Mouse (Mus musculus) kidney, postnatal 14 days (tissue): Measurements from ENCODE around the gene Slc22a30.
A peak's percentile ranks its signal among the peaks of the same experiment; 100 is the strongest.
"Not testable (repeated sequence)": the region's sequence is repeated elsewhere in the genome, so short reads cannot be mapped to it uniquely, and the experiment has no call there.

Experiments used
- DNase-seq: peaks from one replicate; pipeline ENCODE4 v3.0.0; 2022; ENCODE audit warnings: mixed read lengths

Gene Slc22a30

DNA sequence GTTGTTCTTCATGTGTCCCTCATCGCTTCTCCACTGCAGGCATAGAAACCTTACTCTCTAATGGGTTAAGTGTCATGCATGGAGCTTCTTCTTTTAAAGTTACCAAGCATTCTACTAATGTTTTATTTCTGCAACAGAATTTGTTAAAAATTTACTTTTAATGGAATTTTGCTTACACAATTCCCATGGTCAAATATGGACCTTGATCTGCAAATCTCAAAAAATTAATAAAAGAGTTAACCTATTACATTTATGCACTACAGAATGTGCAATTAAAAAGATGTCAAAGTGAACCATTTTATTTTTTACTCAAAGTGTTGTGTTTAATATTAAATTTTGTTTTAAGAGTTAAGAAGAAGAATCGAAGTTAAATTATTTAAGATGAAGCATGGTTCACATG, at the start of gene Slc22a30:
TSS of gene Slc22a30 (minus strand) at position 101 of the 400 bp plus-strand sequence.
- not testable (repeated sequence) for DNase-seq

DNA sequence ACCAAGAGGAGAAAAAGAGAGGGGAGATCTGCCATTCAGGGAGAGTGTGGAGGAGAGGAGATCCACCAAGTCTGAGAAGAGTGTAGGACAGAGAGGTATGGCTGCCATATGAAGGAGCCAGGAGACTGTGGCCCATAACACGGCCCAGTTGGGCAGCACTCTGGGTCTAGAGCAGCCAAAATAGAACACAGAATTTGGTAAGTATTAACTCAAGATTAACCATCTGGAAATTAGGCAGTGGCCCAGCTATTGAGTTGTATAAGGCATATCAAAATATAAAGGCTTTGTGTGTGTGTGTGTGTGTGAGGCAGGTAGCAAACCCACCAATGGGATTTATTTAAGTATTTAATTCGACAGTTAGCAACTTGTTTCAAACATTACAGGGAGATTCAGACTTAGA, 43.4 kb upstream of the Slc22a30 start:
- no peak for DNase-seq

DNA sequence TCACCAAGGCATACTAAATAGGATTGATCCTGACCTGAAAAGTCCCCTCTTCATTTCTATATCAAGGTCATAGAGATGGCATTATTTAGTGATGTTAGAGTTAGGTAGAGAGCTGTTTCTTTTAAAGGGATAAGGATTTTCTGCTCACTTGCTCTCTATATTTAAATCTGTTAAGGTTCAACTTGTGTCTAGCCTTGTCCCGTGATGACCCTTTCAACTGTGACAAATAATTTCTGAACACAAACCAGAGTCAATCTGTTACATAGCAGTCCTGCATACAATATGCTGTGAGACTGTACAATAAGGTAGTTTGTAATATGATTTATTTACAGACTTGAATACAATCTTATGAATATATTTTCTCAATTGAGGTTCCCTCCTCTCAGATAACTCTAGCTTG, 42.6 kb upstream of the Slc22a30 start:
- DNase-seq, result peak; percentile 5

DNA sequence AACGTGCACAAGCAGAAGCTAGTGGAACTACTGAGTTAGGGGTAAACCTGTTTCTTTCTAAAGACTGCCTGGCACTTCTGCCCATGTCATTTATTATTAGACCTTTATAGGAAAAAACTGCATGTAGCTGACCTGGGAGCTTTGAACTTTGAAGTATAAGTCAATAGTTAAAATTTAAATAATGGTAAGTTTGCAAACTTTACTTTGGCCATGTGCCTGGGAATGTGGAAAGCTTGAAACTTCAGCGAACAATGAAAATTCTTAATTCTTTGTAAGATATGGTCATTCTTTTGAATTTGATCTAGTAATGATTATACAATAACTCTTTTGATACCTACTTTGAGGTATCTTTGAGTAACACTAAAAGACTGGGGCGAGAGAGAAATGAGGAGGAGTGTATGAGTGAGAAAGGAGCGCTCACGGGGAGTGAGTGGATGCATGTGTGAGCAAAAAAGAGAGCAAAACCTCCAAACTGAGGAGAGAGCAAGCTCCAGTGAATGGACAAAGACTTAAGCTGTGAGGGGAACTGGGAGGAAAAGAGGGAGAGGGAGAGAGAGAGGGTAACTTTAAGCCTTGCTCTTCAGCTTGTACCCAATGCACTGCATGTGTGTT, 26.2 kb upstream of the Slc22a30 start:
- no peak for DNase-seq

DNA sequence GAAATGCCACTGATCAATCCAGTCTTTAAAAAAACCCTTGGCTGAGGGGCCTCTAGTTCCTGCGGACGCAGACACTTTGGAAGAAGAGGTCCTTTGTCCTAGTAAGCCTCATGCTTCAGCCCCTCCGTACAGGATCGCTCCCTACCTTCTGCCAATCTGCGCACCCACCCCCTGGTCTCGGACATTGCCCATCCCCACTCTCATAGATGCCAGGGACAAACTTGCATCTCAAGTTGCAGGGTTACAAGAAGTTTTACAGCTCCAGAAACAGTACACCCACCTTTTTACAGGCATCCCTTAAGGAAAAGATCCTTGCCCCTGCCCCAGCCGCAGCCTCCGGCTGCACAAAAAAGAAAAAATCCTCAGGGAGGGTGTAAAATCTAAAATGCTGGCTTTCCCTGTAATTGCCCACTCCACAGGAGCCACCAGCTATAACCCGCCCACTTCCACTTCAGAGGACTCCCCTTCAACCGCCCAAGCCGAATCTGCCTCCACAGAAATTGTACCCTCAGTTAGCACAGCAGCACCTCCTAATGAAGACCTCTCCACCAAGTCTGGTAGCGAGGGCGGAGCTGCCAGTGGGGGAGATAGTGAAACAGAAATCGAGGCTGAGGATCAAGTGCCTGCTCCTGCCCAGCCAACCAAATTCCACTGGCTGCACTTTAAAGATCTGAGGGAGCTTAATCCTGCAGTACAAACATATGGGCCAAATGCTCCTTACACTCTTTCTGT, 2.5 kb upstream of the Slc22a30 start:
- not testable (repeated sequence) for DNase-seq
